Mouse (Mus musculus): ENCODE data around the gene Adarb1. TPM values are rescaled to one million over a fixed set of nuclear protein-coding genes. Genes with fewer than 3 reads are reported as not detected.

Gene Adarb1
- polyA plus RNA-seq (2015; fragmentation: Nextera tagmentation; extraction: Ambion mirVana): 2.7 and 3.0 TPM in 2 replicates

DNA sequence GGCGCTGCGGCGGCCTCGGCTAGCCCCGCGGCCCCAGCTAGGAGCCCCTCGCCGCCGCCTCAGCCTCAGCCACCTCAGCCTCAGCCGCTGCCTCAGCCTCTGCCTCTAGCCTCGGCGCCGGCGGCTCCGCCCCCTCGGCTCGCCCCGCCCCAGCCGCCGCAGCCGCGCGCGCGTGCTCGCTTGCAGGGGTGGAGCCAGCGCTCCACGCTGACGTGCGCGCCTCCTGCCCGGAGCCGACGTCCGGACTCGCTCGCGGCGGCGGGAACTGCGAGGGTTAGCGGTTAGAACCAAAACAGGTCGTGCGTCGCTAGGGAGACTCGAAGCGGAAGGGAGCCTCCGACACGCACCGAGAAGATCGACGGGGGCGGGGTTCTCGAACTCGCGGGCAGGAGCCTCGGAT, at the start of gene Adarb1:
Adarb1 (minus strand) TSS at position 133 of the 400 bp plus-strand sequence.
- Histone ChIP-seq H3K4me1 (ENCODE audit: control insufficient read depth, insufficient read depth, low read length) (peaks cover 12% of the 10 kb centered on the region), H3K9ac (ENCODE audit: low read depth, low read length) (peak within 1 kb of the TSS; percentile 80), H3K4me3 (ENCODE audit: low read length) (peak within 1 kb of the TSS; percentile 80), H3K27ac (ENCODE audit: low read length) (peak within 1 kb of the TSS; percentile 57), H3K36me3 (ENCODE audit: control insufficient read depth, insufficient read depth, low read length) (no peaks in the 10 kb centered on the region), H3K9me3 (ENCODE audit: control insufficient read depth, low read length) (no peaks in the 10 kb centered on the region), H3K27me3 (replicated peaks; ENCODE audit: control insufficient read depth, insufficient read depth, low read length) (peaks cover 13% of the 10 kb centered on the region), H3K4me2 (ENCODE audit: low read depth, low read length) (peak within 1 kb of the TSS; percentile 95)
- peak; percentile 95 for ATAC-seq
- WGBS: under 1% methylated on average over 57 of the region's 57 CpGs

DNA sequence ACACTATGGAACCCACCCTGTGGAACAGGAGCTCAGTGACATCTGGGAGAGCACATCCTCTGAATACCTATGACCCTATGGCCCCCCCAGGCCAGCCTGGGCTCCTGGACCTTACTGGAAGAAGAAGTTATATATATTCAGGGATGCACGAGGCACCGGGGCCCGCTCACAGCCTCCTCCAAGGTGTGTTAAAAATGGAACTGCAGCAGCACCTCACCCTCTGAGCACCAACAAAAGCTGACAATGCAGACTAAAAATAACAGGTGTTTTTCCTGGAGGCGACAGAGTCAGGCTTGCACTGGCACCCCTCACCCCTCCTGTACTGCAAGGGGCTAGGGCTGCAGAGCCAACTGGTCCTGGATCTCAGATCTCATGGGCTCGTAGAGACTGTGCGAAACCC, 49.3 kb upstream of the Adarb1 start:
- Histone ChIP-seq H3K9ac (ENCODE audit: low read depth, low read length) (no peak overlapping the region), H3K36me3 (ENCODE audit: control insufficient read depth, insufficient read depth, low read length) (no peaks in the 10 kb centered on the region), H3K27ac (ENCODE audit: low read length) (no peak overlapping the region), H3K4me2 (ENCODE audit: low read depth, low read length) (no peak overlapping the region), H3K4me1 (ENCODE audit: control insufficient read depth, insufficient read depth, low read length) (peaks cover 10% of the 10 kb centered on the region; the same call in 1 of the 2 replicates), H3K4me3 (ENCODE audit: low read length) (no peak overlapping the region), H3K27me3 (replicated peaks; ENCODE audit: control insufficient read depth, insufficient read depth, low read length) (0 out of 2 replicates have a peak, but pooled peaks cover 5% of the 10 kb centered on the region), H3K9me3 (ENCODE audit: control insufficient read depth, low read length) (no peaks in the 10 kb centered on the region)
- ATAC-seq: no peak
- 87% methylated on average over 6 of the region's 6 CpGs for WGBS

DNA sequence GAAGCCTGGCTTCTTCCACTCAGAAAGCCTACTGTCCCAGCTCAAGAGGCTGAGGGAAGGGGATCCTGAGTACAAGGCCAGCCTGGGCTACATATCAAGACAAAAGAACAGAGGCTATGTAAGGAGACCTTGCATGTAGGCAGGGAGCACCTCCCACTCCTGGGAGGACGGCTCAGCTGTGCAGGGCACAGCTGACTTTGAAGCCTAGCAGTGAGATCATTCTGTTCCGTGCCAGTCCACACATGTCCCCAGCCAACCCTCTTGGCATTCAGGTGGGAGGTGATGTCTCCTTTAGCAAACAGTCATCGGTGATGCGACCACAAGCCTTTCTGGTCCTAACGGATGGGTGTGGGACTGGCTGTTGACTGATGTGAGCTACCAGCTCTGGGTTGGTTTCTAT, 47.8 kb upstream of the Adarb1 start:
- no peak for ATAC-seq
- Histone ChIP-seq H3K27me3 (replicated peaks; ENCODE audit: control insufficient read depth, insufficient read depth, low read length) (0 out of 2 replicates have a peak, but pooled peaks cover 5% of the 10 kb centered on the region), H3K36me3 (ENCODE audit: control insufficient read depth, insufficient read depth, low read length) (no peaks in the 10 kb centered on the region), H3K27ac (ENCODE audit: low read length) (no peak overlapping the region), H3K4me1 (ENCODE audit: control insufficient read depth, insufficient read depth, low read length) (0 out of 2 replicates have a peak, but pooled peaks cover 7% of the 10 kb centered on the region), H3K9ac (ENCODE audit: low read depth, low read length) (no peak overlapping the region), H3K4me3 (ENCODE audit: low read length) (no peak overlapping the region), H3K4me2 (ENCODE audit: low read depth, low read length) (no peak overlapping the region), H3K9me3 (ENCODE audit: control insufficient read depth, low read length) (no peaks in the 10 kb centered on the region)
- WGBS: 74% methylated on average over 5 of the region's 5 CpGs

GRCm38 (mm10) chr10:77464181-77464936, 46.3 kb upstream of the Adarb1 start:
- no peak overlapping the region for H3K4me2 ChIP-seq (ENCODE audit: low read depth, low read length)
- H3K27me3 ChIP-seq (replicated peaks; ENCODE audit: control insufficient read depth, insufficient read depth, low read length): 0 out of 2 replicates have a peak, but pooled peaks cover 5% of the 10 kb centered on the region
- 0 out of 2 replicates have a peak, but pooled peaks cover 7% of the 10 kb centered on the region for H3K4me1 ChIP-seq (ENCODE audit: control insufficient read depth, insufficient read depth, low read length)
- H3K9ac ChIP-seq (ENCODE audit: low read depth, low read length): no peak overlapping the region
- no peak overlapping the region for H3K4me3 ChIP-seq (ENCODE audit: low read length)
- 0 out of 2 replicates have a peak overlapping the region, but pooled peaks have one; percentile 0 for H3K27ac ChIP-seq (ENCODE audit: low read length)
- no peaks in the 10 kb centered on the region for H3K9me3 ChIP-seq (ENCODE audit: control insufficient read depth, low read length)
- peak; percentile 74 for ATAC-seq
- WGBS: 42% methylated on average over 10 of the region's 10 CpGs
- no peaks in the 10 kb centered on the region for H3K36me3 ChIP-seq (ENCODE audit: control insufficient read depth, insufficient read depth, low read length)

- Histone ChIP-seq H3K9me3 (ENCODE audit: control insufficient read depth, low read length) (no peaks in the 10 kb centered on the region), H3K9ac (ENCODE audit: low read depth, low read length) (no peak overlapping the region), H3K4me1 (ENCODE audit: control insufficient read depth, insufficient read depth, low read length) (0 out of 2 replicates have a peak, but pooled peaks cover 7% of the 10 kb centered on the region), H3K4me2 (ENCODE audit: low read depth, low read length) (no peak overlapping the region), H3K27ac (ENCODE audit: low read length) (no peak overlapping the region), H3K36me3 (ENCODE audit: control insufficient read depth, insufficient read depth, low read length) (no peaks in the 10 kb centered on the region), H3K27me3 (replicated peaks; ENCODE audit: control insufficient read depth, insufficient read depth, low read length) (0 out of 2 replicates have a peak, but pooled peaks cover 2% of the 10 kb centered on the region), H3K4me3 (ENCODE audit: low read length) (no peak overlapping the region)
- ATAC-seq: no peak
- 92% methylated on average over 8 of the region's 8 CpGs for WGBS
Observed at GRCm38 (mm10) chr10:77461161-77461560, 43.1 kb upstream of the Adarb1 start.

GRCm38 (mm10) chr10:77457701-77458100, 39.6 kb upstream of the Adarb1 start:
- no peak overlapping the region for H3K9ac ChIP-seq (ENCODE audit: low read depth, low read length)
- H3K4me1 ChIP-seq (ENCODE audit: control insufficient read depth, insufficient read depth, low read length): no peaks in the 10 kb centered on the region
- H3K9me3 ChIP-seq (ENCODE audit: control insufficient read depth, low read length): no peaks in the 10 kb centered on the region
- H3K27ac ChIP-seq (ENCODE audit: low read length): no peak overlapping the region
- H3K36me3 ChIP-seq (ENCODE audit: control insufficient read depth, insufficient read depth, low read length): no peaks in the 10 kb centered on the region
- WGBS: 76% methylated on average over 3 of the region's 3 CpGs
- no peak overlapping the region for H3K4me2 ChIP-seq (ENCODE audit: low read depth, low read length)
- no peak for ATAC-seq
- H3K4me3 ChIP-seq (ENCODE audit: low read length): no peak overlapping the region
- H3K27me3 ChIP-seq (replicated peaks; ENCODE audit: control insufficient read depth, insufficient read depth, low read length): no peaks in the 10 kb centered on the region

DNA sequence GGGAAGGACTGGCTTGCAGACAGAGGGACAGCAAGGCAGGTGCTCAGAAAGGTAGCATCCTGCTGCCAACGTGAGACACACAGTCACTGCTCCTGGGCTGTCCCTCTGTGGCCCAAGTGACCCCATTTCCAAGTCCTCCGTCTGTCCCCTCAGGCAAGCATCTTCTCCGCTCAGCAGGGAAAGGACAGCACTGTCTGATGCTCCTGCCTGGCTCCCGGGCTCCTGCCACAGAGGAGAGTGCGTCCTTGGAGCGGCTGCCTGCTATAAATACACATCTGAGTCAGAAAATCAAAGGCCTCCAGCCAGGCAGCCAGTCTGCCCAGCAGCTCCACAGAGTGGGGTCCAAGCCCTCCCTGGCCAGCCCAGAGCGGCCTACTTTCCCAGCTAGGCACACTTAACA, 38.4 kb upstream of the Adarb1 start:
- 69% methylated on average over 7 of the region's 7 CpGs for WGBS
- no peak overlapping the region for H3K27ac ChIP-seq (ENCODE audit: low read length)

GRCm38 (mm10) chr10:77455251-77456010, 37.4 kb upstream of the Adarb1 start:
- H3K27ac ChIP-seq (ENCODE audit: low read length): no peak overlapping the region
- WGBS: 71% methylated on average over 14 of the region's 14 CpGs
- H3K4me3 ChIP-seq (ENCODE audit: low read length): no peak overlapping the region
- H3K4me2 ChIP-seq (ENCODE audit: low read depth, low read length): no peak overlapping the region
- no peaks in the 10 kb centered on the region for H3K27me3 ChIP-seq (replicated peaks; ENCODE audit: control insufficient read depth, insufficient read depth, low read length)
- no peaks in the 10 kb centered on the region for H3K36me3 ChIP-seq (ENCODE audit: control insufficient read depth, insufficient read depth, low read length)
- H3K4me1 ChIP-seq (ENCODE audit: control insufficient read depth, insufficient read depth, low read length): no peaks in the 10 kb centered on the region
- H3K9ac ChIP-seq (ENCODE audit: low read depth, low read length): no peak overlapping the region
- no peaks in the 10 kb centered on the region for H3K9me3 ChIP-seq (ENCODE audit: control insufficient read depth, low read length)
- no peak for ATAC-seq

More for the DNA sequence above, 38.4 kb upstream of the Adarb1 start:
- H3K36me3 ChIP-seq (ENCODE audit: control insufficient read depth, insufficient read depth, low read length): no peaks in the 10 kb centered on the region
- no peak overlapping the region for H3K4me3 ChIP-seq (ENCODE audit: low read length)
- no peaks in the 10 kb centered on the region for H3K27me3 ChIP-seq (replicated peaks; ENCODE audit: control insufficient read depth, insufficient read depth, low read length)
- H3K9ac ChIP-seq (ENCODE audit: low read depth, low read length): no peak overlapping the region
- H3K4me2 ChIP-seq (ENCODE audit: low read depth, low read length): no peak overlapping the region
- no peaks in the 10 kb centered on the region for H3K4me1 ChIP-seq (ENCODE audit: control insufficient read depth, insufficient read depth, low read length)
- no peak for ATAC-seq
- H3K9me3 ChIP-seq (ENCODE audit: control insufficient read depth, low read length): no peaks in the 10 kb centered on the region

- Histone ChIP-seq H3K4me2 (ENCODE audit: low read depth, low read length) (no peak overlapping the region), H3K27ac (ENCODE audit: low read length) (no peak overlapping the region), H3K9ac (ENCODE audit: low read depth, low read length) (no peak overlapping the region), H3K27me3 (replicated peaks; ENCODE audit: control insufficient read depth, insufficient read depth, low read length) (no peaks in the 10 kb centered on the region), H3K4me3 (ENCODE audit: low read length) (no peak overlapping the region), H3K9me3 (ENCODE audit: control insufficient read depth, low read length) (no peaks in the 10 kb centered on the region), H3K36me3 (ENCODE audit: control insufficient read depth, insufficient read depth, low read length) (no peaks in the 10 kb centered on the region), H3K4me1 (ENCODE audit: control insufficient read depth, insufficient read depth, low read length) (no peaks in the 10 kb centered on the region)
- ATAC-seq: no peak
- WGBS: 74% methylated on average over 6 of the region's 6 CpGs
Observed at GRCm38 (mm10) chr10:77454795-77455194, 36.7 kb upstream of the Adarb1 start.
